Mouse (Mus musculus) activated CD4-positive, CD25-positive, alpha-beta regulatory T cell (primary cell): Measurements from ENCODE around the gene Olfr1178. TPM values are rescaled to one million over a fixed set of nuclear protein-coding genes. Genes with fewer than 3 reads are reported as not detected.

Experiments
- polyA plus RNA-seq, 2 experiments: library from polyadenylated mRNA; unstranded; fragments of 100-300 nt; shearing (Covaris generic); gene quantifications; one replicate each; pipeline ENCODE4 v1.2.1; 2017

Gene Olfr1178
- polyA plus RNA-seq = under 1 TPM in 1 of 2 experiments, not detected in 1; 0.02 TPM

GRCm38 (mm10) chr2:88386762-88387161 is at the start of gene Olfr1178:
Gene Olfr1178, plus strand, starts transcription at chr2:88387062.

GRCm38 (mm10) chr2:88346392-88346791 is 40.5 kb upstream of the Olfr1178 start, which contains the start of gene Olfr1177-ps:
Gene Olfr1177-ps, minus strand, starts transcription at chr2:88346492.

GRCm38 (mm10) chr2:88406353-88406752 is 19.5 kb downstream of the Olfr1178 start, which contains the start of gene Olfr1179:
Gene Olfr1179, minus strand, starts transcription at chr2:88406453.

GRCm38 (mm10) chr2:88419051-88419450 is 32.2 kb downstream of the Olfr1178 start, which contains the start of gene Olfr1180:
Gene Olfr1180, minus strand, starts transcription at chr2:88419151.

DNA sequence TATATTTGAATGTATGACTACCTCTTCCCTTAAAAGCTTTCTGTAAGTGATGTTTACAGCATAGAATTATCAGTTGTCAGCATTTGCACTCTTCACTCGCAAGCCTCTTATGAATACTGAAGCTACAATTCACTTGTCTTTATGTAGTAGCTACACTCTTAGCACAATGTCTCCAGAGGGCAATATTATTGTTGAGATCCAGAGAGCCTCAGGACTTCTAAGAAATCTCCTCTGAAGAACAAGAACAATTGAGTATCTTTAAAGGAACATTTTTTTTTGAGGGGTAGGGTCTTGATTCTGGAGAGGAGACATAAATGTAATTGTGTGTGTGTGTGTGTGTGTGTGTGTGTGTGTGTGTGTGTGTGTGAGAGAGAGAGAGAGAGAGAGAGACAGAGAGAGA is 39.2 kb downstream of the Olfr1178 start, which contains the start of gene Olfr1181:
Gene Olfr1181, minus strand, starts transcription at position 101 of the 400 bp plus-strand sequence.

DNA sequence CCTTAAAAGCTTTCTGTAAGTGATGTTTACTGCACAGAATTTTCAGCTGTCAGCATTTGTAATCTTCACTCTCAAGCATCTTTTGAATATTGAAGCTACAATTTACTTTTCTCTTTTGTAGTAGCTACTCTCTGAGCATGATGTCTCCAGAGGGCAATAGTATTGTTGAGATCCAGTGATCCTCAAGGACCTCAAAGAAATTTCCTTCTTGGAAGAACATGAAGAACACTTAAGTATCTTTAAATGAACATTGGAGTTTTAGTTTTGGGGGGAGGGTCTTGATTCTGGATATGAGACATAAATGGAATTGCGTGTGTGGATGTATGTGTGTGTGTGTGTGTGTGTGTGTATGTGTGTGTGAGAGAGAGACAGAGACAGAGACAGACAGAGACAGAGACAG is 62.2 kb downstream of the Olfr1178 start, which contains the start of gene Gm13757:
Gene Gm13757, minus strand, starts transcription at position 101 of the 400 bp plus-strand sequence.

Other genes with a start within 250 kb of the Olfr1178 start
- not detected for gene Olfr1167, start 231.9 kb upstream of the Olfr1178 start, polyA plus RNA-seq
- gene Olfr1168, start 205.2 kb upstream of the Olfr1178 start, polyA plus RNA-seq = not detected
- not detected for gene Olfr1170, start 158.7 kb upstream of the Olfr1178 start, polyA plus RNA-seq
- gene Olfr1173, start 107.2 kb upstream of the Olfr1178 start, polyA plus RNA-seq = under 1 TPM in 1 of 2 experiments, not detected in 1; 0.31 TPM
- under 1 TPM in 1 of 2 experiments, not detected in 1; 0.69 TPM for gene Olfr1174-ps, start 71.9 kb upstream of the Olfr1178 start, polyA plus RNA-seq
- under 1 TPM in 1 of 2 experiments, not detected in 1; 0.04 TPM for gene Olfr1175-ps, start 59.8 kb upstream of the Olfr1178 start, polyA plus RNA-seq
- under 1 TPM in 1 of 2 experiments, not detected in 1; 0.06 TPM for gene Olfr1176, start 50.3 kb upstream of the Olfr1178 start, polyA plus RNA-seq
- gene Olfr1177-ps, start 40.6 kb upstream of the Olfr1178 start, polyA plus RNA-seq = not detected
- not detected for gene Olfr1179, start 19.4 kb downstream of the Olfr1178 start, polyA plus RNA-seq
- gene Olfr1180, start 32.1 kb downstream of the Olfr1178 start, polyA plus RNA-seq = not detected
- gene Olfr1181, start 39.1 kb downstream of the Olfr1178 start, polyA plus RNA-seq = under 1 TPM in 1 of 2 experiments, not detected in 1; 0.09 TPM
- gene Gm13757, start 62.1 kb downstream of the Olfr1178 start, polyA plus RNA-seq = not detected
- gene Olfr1183, start 67.8 kb downstream of the Olfr1178 start, polyA plus RNA-seq = not detected
- not detected for gene Olfr1184, start 96.5 kb downstream of the Olfr1178 start, polyA plus RNA-seq
- gene Olfr1185-ps1, start 106.3 kb downstream of the Olfr1178 start, polyA plus RNA-seq = under 1 TPM in 1 of 2 experiments, not detected in 1; 0.10 TPM
- gene Olfr1186, start 131.5 kb downstream of the Olfr1178 start, polyA plus RNA-seq = not detected
- under 1 TPM; 0.30 to 0.65 TPM for gene Olfr1188, start 169.9 kb downstream of the Olfr1178 start, polyA plus RNA-seq
- not detected for gene Olfr1189, start 199.4 kb downstream of the Olfr1178 start, polyA plus RNA-seq